Mouse (Mus musculus): ENCODE measurements around the gene Ttc28. TPM values are rescaled to one million over a fixed set of nuclear protein-coding genes. Genes with fewer than 3 reads are reported as not detected.

Gene Ttc28
- polyA plus RNA-seq, 1 experiment from 2014 or later: 12.9 TPM

DNA sequence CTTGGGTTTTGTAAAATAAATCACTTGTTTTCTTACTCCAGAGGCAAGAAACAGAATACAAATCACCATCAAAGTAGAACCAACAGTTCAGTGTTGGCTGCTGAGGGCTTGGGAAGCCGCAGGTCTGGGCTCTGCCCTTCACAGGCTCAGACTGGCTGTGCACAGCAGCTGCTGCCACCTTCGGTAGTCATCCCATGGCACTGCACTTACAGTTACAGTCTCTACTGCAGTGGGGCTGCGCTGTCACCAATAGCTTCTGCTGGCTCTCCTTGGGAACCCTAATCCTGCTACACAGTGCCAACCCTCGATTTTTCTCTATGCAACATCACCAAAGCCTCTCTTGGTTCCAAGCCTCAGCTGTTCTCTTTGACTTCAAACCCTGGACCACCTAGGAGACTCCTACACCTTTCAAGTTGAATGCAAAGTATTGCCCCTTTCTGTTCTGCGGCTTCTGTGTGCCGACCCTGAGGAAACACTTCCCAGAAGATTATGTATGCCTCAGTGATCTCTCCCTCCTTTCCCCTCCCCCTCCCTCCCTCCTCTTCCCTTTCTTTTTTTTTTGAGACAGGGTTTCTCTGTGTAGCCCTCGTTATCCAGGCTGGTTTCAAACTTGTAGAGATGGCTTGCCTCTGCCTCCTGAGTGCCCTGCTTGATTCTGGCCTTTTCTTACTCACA is 17.6 kb downstream of the Ttc28 start:
- Histone ChIP-seq H3K27ac (replicated peaks; ENCODE audit: low read depth, low read length) (peak overlapping the region; percentile 14; the same call in 1 of the 2 replicates), H3K4me3 (ENCODE audit: low read depth, low read length) (no peak overlapping the region), H3K27me3 (ENCODE audit: control insufficient read depth, insufficient read depth, low read length) (no peaks in the 10 kb centered on the region), H3K9ac (ENCODE audit: low read length) (peak overlapping the region; percentile 45), H3K4me1 (ENCODE audit: control insufficient read depth, insufficient read depth, low read length) (peaks cover 9% of the 10 kb centered on the region; the same call in 1 of the 2 replicates), H3K36me3 (ENCODE audit: control insufficient read depth, insufficient read depth, low read length) (peaks cover 5% of the 10 kb centered on the region; the same call in 1 of the 2 replicates), H3K4me2 (ENCODE audit: low read depth, severe bottlenecking) (no peak overlapping the region), H3K9me3 (ENCODE audit: control insufficient read depth, low read length) (no peaks in the 10 kb centered on the region)
- no peak for ATAC-seq (ENCODE audit: insufficient number of reproducible peaks, low FRiP score, low TSS enrichment, low read depth)
- DNase-seq (ENCODE audit: low spot score): no peak
- WGBS: 52% methylated on average over 7 of the region's 7 CpGs

DNA sequence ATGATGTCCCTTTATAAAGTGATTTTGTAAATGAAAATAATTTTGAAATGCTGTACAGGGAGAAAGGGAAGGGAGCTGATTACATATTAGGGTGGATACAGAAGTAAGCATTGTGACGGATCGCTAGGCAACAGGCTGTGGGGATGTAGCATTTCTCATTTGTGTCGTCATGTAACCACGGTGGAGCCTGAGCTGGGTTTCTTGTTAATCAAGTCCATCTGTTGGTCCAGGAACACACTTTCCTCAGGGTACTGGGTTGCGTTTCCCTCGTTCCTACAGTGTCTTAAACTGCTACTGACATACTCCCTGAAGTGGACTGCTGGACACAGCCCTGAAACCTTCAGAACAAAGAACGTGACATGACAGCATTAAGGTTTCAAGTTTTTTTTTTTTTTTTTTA is 18.6 kb downstream of the Ttc28 start:
- Histone ChIP-seq H3K4me3 (ENCODE audit: low read depth, low read length) (no peak overlapping the region), H3K27ac (replicated peaks; ENCODE audit: low read depth, low read length) (no peak overlapping the region), H3K9me3 (ENCODE audit: control insufficient read depth, low read length) (no peaks in the 10 kb centered on the region), H3K4me1 (ENCODE audit: control insufficient read depth, insufficient read depth, low read length) (peaks cover 9% of the 10 kb centered on the region; the same call in 1 of the 2 replicates), H3K4me2 (ENCODE audit: low read depth, severe bottlenecking) (no peak overlapping the region), H3K27me3 (ENCODE audit: control insufficient read depth, insufficient read depth, low read length) (no peaks in the 10 kb centered on the region), H3K36me3 (ENCODE audit: control insufficient read depth, insufficient read depth, low read length) (peaks cover 5% of the 10 kb centered on the region; the same call in 1 of the 2 replicates), H3K9ac (ENCODE audit: low read length) (no peak overlapping the region)
- DNase-seq (ENCODE audit: low spot score) (peak; percentile 76), ATAC-seq (ENCODE audit: insufficient number of reproducible peaks, low FRiP score, low TSS enrichment, low read depth) (peak; percentile 84)
- 14% methylated on average over 7 of the region's 7 CpGs for WGBS

DNA sequence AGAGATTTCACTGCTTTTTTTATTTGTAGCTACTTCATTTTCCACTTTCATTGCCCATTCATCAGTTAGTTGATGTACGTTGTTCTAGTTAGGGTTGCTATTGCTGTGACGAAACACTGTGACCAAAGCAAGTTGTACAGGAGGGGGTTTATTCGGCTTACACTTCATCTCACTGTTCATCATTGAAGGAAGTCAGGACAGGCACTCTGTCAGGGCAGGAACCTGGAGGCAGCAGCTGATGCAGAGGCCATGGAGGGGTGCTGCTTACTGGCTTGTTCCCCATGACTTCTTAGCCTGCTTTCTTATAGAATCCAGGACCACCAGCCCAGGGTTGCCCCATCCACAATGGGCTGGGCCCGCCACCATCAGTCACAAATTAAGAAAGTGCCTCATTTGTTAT is 19.2 kb downstream of the Ttc28 start:
- no peak for DNase-seq (ENCODE audit: low spot score)
- no peak overlapping the region for H3K27ac ChIP-seq (replicated peaks; ENCODE audit: low read depth, low read length)
- WGBS: 68% methylated on average over 4 of the region's 4 CpGs

DNA sequence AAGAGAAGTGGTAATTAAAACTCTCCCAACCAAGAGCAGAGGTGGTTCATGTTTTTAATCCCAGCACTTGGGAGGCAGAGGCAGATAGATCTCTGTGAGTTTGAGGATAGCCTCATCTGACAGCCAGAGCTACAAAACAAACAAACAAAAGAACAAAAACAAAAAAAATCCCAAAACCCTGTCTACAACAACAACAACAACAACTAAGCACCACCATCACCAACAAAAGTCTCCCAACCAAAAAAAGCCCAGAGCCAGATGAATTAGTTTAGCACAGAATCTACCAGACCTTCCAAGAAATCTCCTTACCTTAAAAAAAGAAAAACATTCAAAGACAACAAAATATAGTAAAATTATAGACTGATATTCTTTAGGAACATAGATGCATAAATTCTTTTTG is 20.7 kb downstream of the Ttc28 start:
- Histone ChIP-seq H3K4me2 (ENCODE audit: low read depth, severe bottlenecking) (no peak overlapping the region), H3K4me1 (ENCODE audit: control insufficient read depth, insufficient read depth, low read length) (peaks cover 9% of the 10 kb centered on the region; the same call in 1 of the 2 replicates), H3K27me3 (ENCODE audit: control insufficient read depth, insufficient read depth, low read length) (no peaks in the 10 kb centered on the region), H3K36me3 (ENCODE audit: control insufficient read depth, insufficient read depth, low read length) (0 out of 2 replicates have a peak, but pooled peaks cover 2% of the 10 kb centered on the region), H3K4me3 (ENCODE audit: low read depth, low read length) (no peak overlapping the region), H3K27ac (replicated peaks; ENCODE audit: low read depth, low read length) (no peak overlapping the region), H3K9me3 (ENCODE audit: control insufficient read depth, low read length) (no peaks in the 10 kb centered on the region), H3K9ac (ENCODE audit: low read length) (no peak overlapping the region)
- ATAC-seq (ENCODE audit: insufficient number of reproducible peaks, low FRiP score, low TSS enrichment, low read depth) (no peak), DNase-seq (ENCODE audit: low spot score) (no peak)

More for the DNA sequence above, 19.2 kb downstream of the Ttc28 start:
- ATAC-seq (ENCODE audit: insufficient number of reproducible peaks, low FRiP score, low TSS enrichment, low read depth): 0 out of 2 replicates have a peak, but pooled peaks have one; percentile 54
- Histone ChIP-seq H3K4me3 (ENCODE audit: low read depth, low read length) (no peak overlapping the region), H3K9me3 (ENCODE audit: control insufficient read depth, low read length) (no peaks in the 10 kb centered on the region), H3K36me3 (ENCODE audit: control insufficient read depth, insufficient read depth, low read length) (peaks cover 5% of the 10 kb centered on the region; the same call in 1 of the 2 replicates), H3K4me2 (ENCODE audit: low read depth, severe bottlenecking) (no peak overlapping the region), H3K9ac (ENCODE audit: low read length) (no peak overlapping the region), H3K4me1 (ENCODE audit: control insufficient read depth, insufficient read depth, low read length) (peaks cover 9% of the 10 kb centered on the region; the same call in 1 of the 2 replicates), H3K27me3 (ENCODE audit: control insufficient read depth, insufficient read depth, low read length) (no peaks in the 10 kb centered on the region)

DNA sequence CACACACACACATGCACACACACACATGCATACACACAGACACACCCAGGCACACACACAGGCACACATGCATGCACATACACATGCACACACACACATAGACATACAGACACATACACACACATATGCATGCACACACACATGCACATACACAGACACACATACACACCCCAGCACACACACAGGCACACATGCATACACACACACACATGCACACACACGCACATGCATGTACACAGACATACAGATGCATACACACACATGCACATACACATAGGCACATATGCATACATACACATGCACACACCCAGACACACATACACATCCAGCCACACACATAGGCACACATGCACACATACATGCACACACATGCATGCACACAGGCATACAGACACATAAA is 27.1 kb downstream of the Ttc28 start:
- H3K36me3 ChIP-seq (ENCODE audit: control insufficient read depth, insufficient read depth, low read length): no peaks in the 10 kb centered on the region
- H3K27ac ChIP-seq (replicated peaks; ENCODE audit: low read depth, low read length): no peak overlapping the region
- ATAC-seq (ENCODE audit: insufficient number of reproducible peaks, low FRiP score, low TSS enrichment, low read depth) (no peak), DNase-seq (ENCODE audit: low spot score) (no peak)
- no peaks in the 10 kb centered on the region for H3K27me3 ChIP-seq (ENCODE audit: control insufficient read depth, insufficient read depth, low read length)
- no peak overlapping the region for H3K9ac ChIP-seq (ENCODE audit: low read length)
- WGBS: 93% methylated on average over 1 of the region's 1 CpGs
- H3K9me3 ChIP-seq (ENCODE audit: control insufficient read depth, low read length): no peaks in the 10 kb centered on the region
- no peak overlapping the region for H3K4me3 ChIP-seq (ENCODE audit: low read depth, low read length)
- H3K4me2 ChIP-seq (ENCODE audit: low read depth, severe bottlenecking): no peak overlapping the region
- H3K4me1 ChIP-seq (ENCODE audit: control insufficient read depth, insufficient read depth, low read length): no peaks in the 10 kb centered on the region

DNA sequence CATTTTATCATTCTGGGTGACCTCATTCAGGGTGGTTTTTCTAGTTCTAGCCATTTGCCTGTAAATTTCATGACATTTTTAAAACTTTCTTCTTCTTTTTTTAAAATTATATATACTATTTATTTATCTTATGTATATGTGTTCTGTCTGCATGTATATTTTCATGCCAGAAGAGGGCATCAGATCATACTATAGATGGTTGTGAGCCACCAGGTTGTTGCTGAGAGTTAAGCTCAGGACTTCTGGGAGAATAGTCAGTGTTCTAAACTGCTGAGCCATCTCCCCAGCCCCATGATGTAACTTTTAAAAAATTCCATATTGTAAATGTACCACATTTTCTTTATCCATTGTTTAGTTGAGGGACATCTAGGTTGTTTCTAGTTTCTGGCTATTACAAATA is 29.3 kb downstream of the Ttc28 start:
- no peak overlapping the region for H3K27ac ChIP-seq (replicated peaks; ENCODE audit: low read depth, low read length)
- H3K36me3 ChIP-seq (ENCODE audit: control insufficient read depth, insufficient read depth, low read length): no peaks in the 10 kb centered on the region
- no peaks in the 10 kb centered on the region for H3K27me3 ChIP-seq (ENCODE audit: control insufficient read depth, insufficient read depth, low read length)
- no peak overlapping the region for H3K4me2 ChIP-seq (ENCODE audit: low read depth, severe bottlenecking)
- H3K4me1 ChIP-seq (ENCODE audit: control insufficient read depth, insufficient read depth, low read length): no peaks in the 10 kb centered on the region
- DNase-seq (ENCODE audit: low spot score): no peak
- H3K4me3 ChIP-seq (ENCODE audit: low read depth, low read length): no peak overlapping the region
- H3K9ac ChIP-seq (ENCODE audit: low read length): no peak overlapping the region
- no peaks in the 10 kb centered on the region for H3K9me3 ChIP-seq (ENCODE audit: control insufficient read depth, low read length)
- ATAC-seq (ENCODE audit: insufficient number of reproducible peaks, low FRiP score, low TSS enrichment, low read depth): no peak

DNA sequence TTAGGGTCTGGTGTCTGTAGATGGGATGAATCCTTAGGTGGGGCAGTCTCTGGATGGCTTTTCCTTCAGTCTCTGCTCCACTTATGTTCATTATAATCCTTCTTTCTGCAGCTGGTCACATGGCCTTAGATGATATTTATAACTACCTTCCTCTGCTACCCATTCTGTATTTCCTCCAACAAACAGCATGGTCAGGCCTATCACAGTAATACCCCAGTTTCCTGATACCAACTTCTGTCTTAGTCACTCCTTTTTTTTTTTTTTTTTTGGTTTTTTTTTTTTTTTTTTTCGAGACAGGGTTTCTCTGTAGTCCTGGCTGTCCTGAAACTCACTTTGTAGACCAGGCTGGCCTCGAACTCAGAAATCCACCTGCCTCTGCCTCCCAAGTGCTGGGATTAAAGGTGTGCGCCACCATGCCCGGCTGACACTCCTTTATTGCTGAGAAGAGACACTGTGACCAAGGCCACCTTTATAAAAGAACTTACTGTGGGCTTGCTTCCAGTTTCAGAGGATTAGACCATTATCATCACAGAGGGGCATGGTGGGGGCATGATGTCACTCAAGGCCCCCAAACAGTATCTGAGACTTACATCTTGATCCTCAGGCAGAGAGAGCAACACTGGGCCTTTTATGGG is 30.5 kb downstream of the Ttc28 start:
- DNase-seq (ENCODE audit: low spot score) (no peak), ATAC-seq (ENCODE audit: insufficient number of reproducible peaks, low FRiP score, low TSS enrichment, low read depth) (no peak)
- Histone ChIP-seq H3K4me3 (ENCODE audit: low read depth, low read length) (no peak overlapping the region), H3K36me3 (ENCODE audit: control insufficient read depth, insufficient read depth, low read length) (no peaks in the 10 kb centered on the region), H3K9me3 (ENCODE audit: control insufficient read depth, low read length) (no peaks in the 10 kb centered on the region), H3K27me3 (ENCODE audit: control insufficient read depth, insufficient read depth, low read length) (no peaks in the 10 kb centered on the region), H3K27ac (replicated peaks; ENCODE audit: low read depth, low read length) (no peak overlapping the region), H3K4me2 (ENCODE audit: low read depth, severe bottlenecking) (no peak overlapping the region), H3K4me1 (ENCODE audit: control insufficient read depth, insufficient read depth, low read length) (no peaks in the 10 kb centered on the region), H3K9ac (ENCODE audit: low read length) (no peak overlapping the region)
- WGBS: 77% methylated on average over 4 of the region's 4 CpGs

DNA sequence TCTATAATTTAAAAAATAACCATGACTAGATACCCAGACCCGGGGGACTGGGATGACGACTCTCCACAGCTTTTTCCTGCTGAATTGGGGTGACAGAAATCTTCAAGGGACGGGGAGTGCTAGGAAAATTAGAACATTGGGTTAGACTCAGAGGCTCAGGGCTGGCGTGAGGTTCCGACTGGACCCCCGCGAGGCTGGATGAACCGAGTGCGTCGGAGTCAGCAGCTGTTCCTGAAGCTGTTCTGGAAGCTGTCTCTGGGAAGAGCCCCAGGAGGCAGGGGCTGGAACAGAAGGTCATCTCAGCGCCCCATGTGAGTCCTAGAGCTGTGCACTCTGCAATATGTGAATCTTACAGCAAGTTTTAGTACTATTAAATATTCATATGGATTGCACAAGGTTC is 35.3 kb downstream of the Ttc28 start:
- ATAC-seq (ENCODE audit: insufficient number of reproducible peaks, low FRiP score, low TSS enrichment, low read depth) (no peak), DNase-seq (ENCODE audit: low spot score) (no peak)
- H3K36me3 ChIP-seq (ENCODE audit: control insufficient read depth, insufficient read depth, low read length): no peaks in the 10 kb centered on the region
- H3K4me2 ChIP-seq (ENCODE audit: low read depth, severe bottlenecking): no peak overlapping the region
- no peaks in the 10 kb centered on the region for H3K27me3 ChIP-seq (ENCODE audit: control insufficient read depth, insufficient read depth, low read length)
- no peaks in the 10 kb centered on the region for H3K4me1 ChIP-seq (ENCODE audit: control insufficient read depth, insufficient read depth, low read length)
- H3K4me3 ChIP-seq (ENCODE audit: low read depth, low read length): no peak overlapping the region
- 86% methylated on average over 11 of the region's 11 CpGs for WGBS
- no peaks in the 10 kb centered on the region for H3K9me3 ChIP-seq (ENCODE audit: control insufficient read depth, low read length)
- no peak overlapping the region for H3K27ac ChIP-seq (replicated peaks; ENCODE audit: low read depth, low read length)
- no peak overlapping the region for H3K9ac ChIP-seq (ENCODE audit: low read length)
